Mouse (Mus musculus): Measurements from ENCODE around the gene Cox7a1.

GRCm38 (mm10) chr7:30164745-30165144, 19.2 kb upstream of the Cox7a1 start:
- no peak for TF ChIP-seq CTCF (IDR thresholded peaks at IDR 0.05; ENCODE audit: low read depth)
- no peak for TF ChIP-seq EP300 (IDR thresholded peaks at IDR 0.05; ENCODE audit: low read depth)
